In the genomic region with DNA sequence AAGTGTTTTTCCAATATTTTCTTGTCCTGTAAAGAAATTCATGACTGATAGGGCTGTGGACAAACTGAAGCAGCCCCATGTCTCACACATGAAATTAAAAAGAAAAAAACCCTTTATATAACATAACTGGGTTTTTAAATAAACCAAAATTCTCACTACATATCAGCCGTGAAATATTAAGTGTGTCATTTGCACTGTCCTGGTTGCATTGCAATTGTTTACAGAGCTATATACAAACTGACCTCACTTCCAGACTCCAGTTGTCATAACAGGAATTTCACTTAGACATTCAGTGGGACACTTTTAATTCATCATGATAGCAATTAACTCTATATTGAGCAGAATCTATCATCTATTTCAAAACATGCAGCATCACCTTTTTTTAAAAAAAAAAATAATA, we compare ENCODE assay signal across 35 mouse cellular contexts.
"Had no signal": no experiment of that assay in that cellular context is flagged by ENCODE, and none has a peak within 500 bp of the region (broad histone marks: within the 10 kb centered on the region; RNA-seq: fewer than 3 reads in every experiment).

No protein-coding gene starts in this region.

- H3K4me1 ChIP-seq: heart, embryonic 10.5 days; heart, embryonic 12.5 days; heart, embryonic 13.5 days; heart, embryonic 15.5 days; hindbrain, embryonic 10.5 days; hindbrain, embryonic 12.5 days; hindbrain, embryonic 13.5 days; hindbrain, embryonic 15.5 days; intestine, embryonic 15.5 days; kidney, embryonic 15.5 days had no signal

- H3K4me3 ChIP-seq: heart, embryonic 10.5 days; heart, embryonic 12.5 days; heart, embryonic 13.5 days; heart, embryonic 15.5 days; hindbrain, embryonic 10.5 days; hindbrain, embryonic 12.5 days; hindbrain, embryonic 13.5 days; hindbrain, embryonic 15.5 days; intestine, embryonic 15.5 days; kidney, embryonic 15.5 days; layer of hippocampus, adult 2 months had no signal

- H3K9ac ChIP-seq: heart, embryonic 12.5 days; heart, embryonic 13.5 days; heart, embryonic 15.5 days; hindbrain, embryonic 12.5 days; hindbrain, embryonic 13.5 days; hindbrain, embryonic 14.5 days; hindbrain, embryonic 15.5 days; intestine, embryonic 15.5 days; kidney, embryonic 15.5 days had no signal

- H3K27me3 ChIP-seq: heart, embryonic 12.5 days; heart, embryonic 13.5 days; heart, embryonic 15.5 days; hindbrain, embryonic 12.5 days; hindbrain, embryonic 13.5 days; hindbrain, embryonic 15.5 days; intestine, embryonic 15.5 days; kidney, embryonic 15.5 days had no signal

- DNase-seq: heart, postnatal 10 days; heart, postnatal 14 days; heart, postnatal 36 days; heart, postnatal 4 days; kidney, adult 11 months; kidney, adult 18-20 months; kidney, adult 2 months; kidney, adult 8-10 months; kidney, adult 9 months; kidney, postnatal 10 days; kidney, postnatal 14 days; kidney, postnatal 25 days; kidney, postnatal 36 days; kidney, postnatal 4 days; layer of hippocampus, adult 9-11 months; layer of hippocampus, postnatal 36 days had no signal

- ATAC-seq: hindbrain, embryonic 16.5 days; hindbrain, postnatal 0 days; inflammation-experienced regulatory T-cells, adult 6 months; intestine, embryonic 15.5 days; intestine, embryonic 16.5 days; intestine, postnatal 0 days had no signal

- H3K4me2 ChIP-seq: heart, embryonic 11.5 days; heart, embryonic 12.5 days; heart, embryonic 13.5 days; heart, embryonic 15.5 days; hindbrain, embryonic 12.5 days; hindbrain, embryonic 13.5 days; hindbrain, embryonic 14.5 days; hindbrain, embryonic 15.5 days; intestine, embryonic 15.5 days; kidney, embryonic 15.5 days had no signal

- H3K9me3 ChIP-seq: heart, embryonic 10.5 days; heart, embryonic 15.5 days; hindbrain, embryonic 10.5 days; hindbrain, embryonic 12.5 days; hindbrain, embryonic 13.5 days; hindbrain, embryonic 15.5 days; intestine, embryonic 15.5 days; kidney, embryonic 15.5 days had no signal

- H3K36me3 ChIP-seq: heart, embryonic 10.5 days; heart, embryonic 12.5 days; heart, embryonic 13.5 days; heart, embryonic 15.5 days; hindbrain, embryonic 10.5 days; hindbrain, embryonic 12.5 days; hindbrain, embryonic 13.5 days; hindbrain, embryonic 15.5 days; intestine, embryonic 15.5 days; kidney, embryonic 15.5 days had no signal

- H3K27ac ChIP-seq: heart, embryonic 10.5 days; heart, embryonic 13.5 days; heart, embryonic 15.5 days; hindbrain, embryonic 10.5 days; hindbrain, embryonic 12.5 days; hindbrain, embryonic 13.5 days; hindbrain, embryonic 14.5 days; hindbrain, embryonic 15.5 days; hindbrain, postnatal 0 days; intestine, embryonic 15.5 days; kidney, embryonic 15.5 days; kidney, postnatal 0 days; layer of hippocampus, adult 2 months had no signal
